Mouse (Mus musculus) thymus, postnatal 36 days (tissue): ENCODE results near the gene Sgsm1.

Source experiments
- DNase-seq, 2 experiments: peaks; one replicate each; pipeline ENCODE4 v3.0.0; 2022; ENCODE audit warnings: mixed read lengths in 2 of 2

The Sgsm1 gene

GRCm38 (mm10) chr5:113281557-113281956 is 29.0 kb downstream of the Sgsm1 start:
- no peak for DNase-seq

GRCm38 (mm10) chr5:113280138-113280856 is 30.3 kb downstream of the Sgsm1 start:
- no peak for DNase-seq

GRCm38 (mm10) chr5:113275839-113276238 is 34.7 kb downstream of the Sgsm1 start:
- DNase-seq, result no peak

GRCm38 (mm10) chr5:113271207-113271811 is 39.3 kb downstream of the Sgsm1 start:
- DNase-seq, result no peak

GRCm38 (mm10) chr5:113270043-113270442 is 40.5 kb downstream of the Sgsm1 start:
- DNase-seq, result no peak

- DNase-seq, result no peak
Measured at GRCm38 (mm10) chr5:113268246-113268645, 42.3 kb downstream of the Sgsm1 start.

- DNase-seq, result no peak
Measured at GRCm38 (mm10) chr5:113265637-113266036, 44.9 kb downstream of the Sgsm1 start.

- no peak for DNase-seq
Measured at GRCm38 (mm10) chr5:113250806-113251205, 59.8 kb downstream of the Sgsm1 start.

GRCm38 (mm10) chr5:113249263-113249930 is 61.2 kb downstream of the Sgsm1 start:
- DNase-seq, result no peak

GRCm38 (mm10) chr5:113230196-113230595 is 80.4 kb downstream of the Sgsm1 start:
- DNase-seq, result no peak

GRCm38 (mm10) chr5:113226632-113227102 is 83.9 kb downstream of the Sgsm1 start, which contains the start of gene Tmem211:
Gene Tmem211, plus strand, starts transcription at chr5:113226909.
- DNase-seq, result peak in 1 of 2 experiments; percentile 35

- no peak for DNase-seq
Measured at GRCm38 (mm10) chr5:113225686-113226435, 84.7 kb downstream of the Sgsm1 start.

GRCm38 (mm10) chr5:113225271-113225670 is 85.3 kb downstream of the Sgsm1 start:
- DNase-seq, result no peak

GRCm38 (mm10) chr5:113223888-113224287 is 86.7 kb downstream of the Sgsm1 start:
- DNase-seq, result no peak

GRCm38 (mm10) chr5:113221147-113221865 is 89.3 kb downstream of the Sgsm1 start, which contains the start of gene 2900026A02Rik:
Gene 2900026A02Rik, minus strand, starts transcription at chr5:113221236.
- DNase-seq, result peak; percentile 32 to 48

- peak in 1 of 2 experiments; percentile 12 for DNase-seq
Measured at GRCm38 (mm10) chr5:113220383-113221146, 90.0 kb downstream of the Sgsm1 start.

- no peak for DNase-seq
Measured at GRCm38 (mm10) chr5:113219876-113220275, 90.7 kb downstream of the Sgsm1 start.

- DNase-seq, result no peak
Measured at GRCm38 (mm10) chr5:113219450-113219849, 91.1 kb downstream of the Sgsm1 start.

- DNase-seq, result no peak
Measured at GRCm38 (mm10) chr5:113218617-113219235, 91.9 kb downstream of the Sgsm1 start.

- no peak for DNase-seq
Measured at GRCm38 (mm10) chr5:113217076-113217475, 93.5 kb downstream of the Sgsm1 start.
